8 mouse cellular contexts compared by ENCODE assay signal in the genomic region with DNA sequence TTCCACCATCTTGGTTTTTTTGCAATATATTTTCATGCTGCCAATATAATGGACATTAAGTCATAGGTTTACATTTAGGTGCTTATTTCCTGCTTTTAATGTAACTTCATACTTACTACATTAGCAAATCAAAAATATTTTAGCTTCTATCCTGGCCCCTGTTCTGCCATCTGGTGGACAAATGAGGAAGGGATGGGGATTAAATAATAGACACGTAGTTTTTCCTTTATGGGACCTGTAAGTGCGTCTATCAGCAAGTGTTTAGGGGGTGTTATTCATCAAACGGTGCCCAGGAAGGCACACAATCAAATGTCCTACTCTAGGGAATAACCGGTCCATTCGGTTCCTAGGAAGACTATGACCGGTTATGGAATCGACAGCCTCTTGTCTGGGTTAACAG.
DNase-seq lines count a peak whose midpoint lies in the region; ATAC-seq lines count a peak whose summit lies in the region.

No protein-coding gene starts in this region.

- H3K4me3 ChIP-seq in midbrain, embryonic 11.5 days (ENCODE audit: low read depth, low read length), result no peak overlapping the region
- H3K4me3 ChIP-seq in midbrain, embryonic 13.5 days (replicated peaks), result no peak overlapping the region

- intact Hi-C loops in left cerebral cortex, postnatal 10 days (cut with DNase I), result loop anchor here (5.0 to 10.0 kb wide), 2 partner anchors 111 to 319 kb away; partner anchors contain the start of gene Serp2

- H3K9me3 ChIP-seq in midbrain, embryonic 11.5 days (ENCODE audit: control insufficient read depth, low read length), result no peaks in the 10 kb centered on the region
- H3K9me3 ChIP-seq in midbrain, embryonic 13.5 days, result no peaks in the 10 kb centered on the region

- no peaks in the 10 kb centered on the region for H3K36me3 ChIP-seq in midbrain, embryonic 11.5 days (ENCODE audit: control insufficient read depth, insufficient read depth, low read length)
- H3K36me3 ChIP-seq in midbrain, embryonic 13.5 days, result no peaks in the 10 kb centered on the region

- H3K4me2 ChIP-seq in midbrain, embryonic 11.5 days, result no peak overlapping the region
- no peak overlapping the region for H3K4me2 ChIP-seq in midbrain, embryonic 13.5 days (replicated peaks)

- no peaks in the 10 kb centered on the region; the same call in 1 of the 2 replicates for H3K27me3 ChIP-seq in midbrain, embryonic 11.5 days (ENCODE audit: control insufficient read depth, insufficient read depth, low read length)
- 0 out of 2 replicates have a peak, but pooled peaks cover 8% of the 10 kb centered on the region for H3K27me3 ChIP-seq in midbrain, embryonic 13.5 days

- peaks cover 8% of the 10 kb centered on the region for H3K4me1 ChIP-seq in midbrain, embryonic 11.5 days (ENCODE audit: control insufficient read depth, insufficient read depth, low read length)
- H3K4me1 ChIP-seq in midbrain, embryonic 13.5 days (replicated peaks), result peaks cover 25% of the 10 kb centered on the region

- H3K27ac ChIP-seq in midbrain, embryonic 11.5 days (ENCODE audit: low read depth, low read length), result no peak overlapping the region
- no peak overlapping the region for H3K27ac ChIP-seq in midbrain, embryonic 13.5 days

- H3K9ac ChIP-seq in midbrain, embryonic 11.5 days (ENCODE audit: low read length), result no peak overlapping the region
- H3K9ac ChIP-seq in midbrain, embryonic 13.5 days (replicated peaks), result no peak overlapping the region

- ATAC-seq in midbrain, embryonic 11.5 days (ENCODE audit: low FRiP score), result no peak
- ATAC-seq in midbrain, embryonic 13.5 days, result no peak
- ATAC-seq in megakaryocyte-erythroid progenitor cell, adult 5-6 weeks (replicated peaks; ENCODE audit: low FRiP score, low TSS enrichment, poor library complexity, severe bottlenecking), result peak; percentile 52

- 59% methylated on average over 7 of the region's 7 CpGs for WGBS in midbrain, embryonic 11.5 days
- 55% methylated on average over 7 of the region's 7 CpGs for WGBS in midbrain, embryonic 13.5 days

- peak; percentile 94 for DNase-seq in midbrain, embryonic 11.5 days (ENCODE audit: low spot score, missing footprints)
- peak; percentile 77 for DNase-seq in NIH3T3 (ENCODE audit: low read depth)
- peak; percentile 31 to 74 for DNase-seq in cerebellum, postnatal 25 days
- peak; percentile 72 for DNase-seq in heart, postnatal 4 days
- DNase-seq in left cerebral cortex, postnatal 10 days (ENCODE audit: extremely low spot score in 1 of 2, low spot score in 2 of 2), result peak; percentile 37 to 66
- peak; percentile 62 for DNase-seq in thymus, postnatal 4 days
